Mouse (Mus musculus) spleen, embryonic (tissue): ENCODE measurements at regions not wholly inside any gene's neighbourhood (a gene's known extent, or its start where the extent isn't known, plus 50 kb on each side); places are given as distances from the start of the nearest gene placed in this dataset.

Experiments used
- CTCF ChIA-PET: fragments of 350-600 bp; sonication (Branson Sonifier 250); formaldehyde crosslinking; loops from one replicate; lab custom pipeline; 2022; lab: Charles Lee

- CTCF ChIA-PET = no interaction called here
Measured at GRCm38 (mm10) chr5:112166410-112167175, 85.7 kb downstream of the Cryba4 start.

- CTCF ChIA-PET = no interaction called here
Measured at GRCm38 (mm10) chr5:112167790-112168189, 84.5 kb downstream of the Cryba4 start.

GRCm38 (mm10) chr5:112171325-112171724, 81.0 kb downstream of the Cryba4 start:
- CTCF ChIA-PET = no interaction called here

- CTCF ChIA-PET = no interaction called here
Measured at GRCm38 (mm10) chr5:112179213-112180057, 72.9 kb downstream of the Cryba4 start.

GRCm38 (mm10) chr5:112182775-112183174, 69.5 kb downstream of the Cryba4 start:
- CTCF ChIA-PET = no interaction called here

- CTCF ChIA-PET = no interaction called here
Measured at GRCm38 (mm10) chr5:112195667-112196066, 56.7 kb downstream of the Cryba4 start.
